Mouse (Mus musculus) intestine, embryonic 16.5 days (tissue): Measurements from ENCODE around the gene Aff3. TPM values are rescaled to one million over a fixed set of nuclear protein-coding genes. Genes with fewer than 3 reads are reported as not detected.

Source experiments
- ATAC-seq: fragments of 200-750 bp; cut with Nextera tagmentation; 2 replicates; pipeline ENCODE4 v1.8.0; 2017; ENCODE audit warnings: moderate TSS enrichment, moderate library complexity
- H3K27ac ChIP-seq: fragments of 300-500 bp; sonication (generic); 2 replicates; pipeline ENCODE4 v1.5.1; 2014; ENCODE audit warnings: mild to moderate bottlenecking, low read length
- H3K27me3 ChIP-seq: fragments of 300-500 bp; sonication (generic); replicated peaks from 2 replicates; pipeline ENCODE4 v1.6.1; 2014; ENCODE audit warnings: low read length, control low read depth, mixed read lengths; ENCODE audit not compliant: control insufficient read depth, insufficient read depth
- H3K36me3 ChIP-seq: fragments of 300-500 bp; sonication (generic); 2 replicates; pipeline ENCODE4 v1.6.1; 2014; ENCODE audit warnings: low read length, control low read depth; ENCODE audit not compliant: control insufficient read depth, insufficient read depth
- H3K4me1 ChIP-seq: fragments of 300-500 bp; sonication (generic); 2 replicates; pipeline ENCODE4 v1.6.1; 2014; ENCODE audit warnings: low read length, control low read depth, mixed read lengths; ENCODE audit not compliant: control insufficient read depth, insufficient read depth
- H3K4me2 ChIP-seq: fragments of 300-500 bp; sonication (generic); 2 replicates; pipeline ENCODE4 v1.6.1; 2014; ENCODE audit warnings: low read depth, low read length, control low read depth
- H3K4me3 ChIP-seq: fragments of 300-500 bp; sonication (generic); 2 replicates; pipeline ENCODE4 v1.5.1; 2014; ENCODE audit warnings: mild to moderate bottlenecking, low read length
- H3K9ac ChIP-seq: fragments of 300-500 bp; sonication (generic); 2 replicates; pipeline ENCODE4 v1.6.1; 2014; ENCODE audit warnings: low read depth, low read length
- H3K9me3 ChIP-seq: fragments of 300-500 bp; sonication (generic); 2 replicates; pipeline ENCODE4 v1.6.1; 2016; ENCODE audit warnings: low read length, control low read depth; ENCODE audit not compliant: control insufficient read depth
- WGBS: fragments of 180-500 bp; shearing (Covaris S2); extraction: QIAGEN DNeasy Blood & Tissue Kit; methylation state at CpG from one replicate; pipeline ENCODE4 v1.1.7; 2014; 5-methylcytosine and 5-hydroxymethylcytosine counted together
- polyA plus RNA-seq: library from polyadenylated mRNA; unstranded; fragments of >200 nt; fragmentation: Nextera tagmentation; extraction: Ambion mirVana; gene quantifications from 2 replicates; pipeline ENCODE4 v1.2.1, GENCODE M21; 2015

The Aff3 gene
- polyA plus RNA-seq, 1 experiment from 2014 or later, result 2.1 TPM

DNA sequence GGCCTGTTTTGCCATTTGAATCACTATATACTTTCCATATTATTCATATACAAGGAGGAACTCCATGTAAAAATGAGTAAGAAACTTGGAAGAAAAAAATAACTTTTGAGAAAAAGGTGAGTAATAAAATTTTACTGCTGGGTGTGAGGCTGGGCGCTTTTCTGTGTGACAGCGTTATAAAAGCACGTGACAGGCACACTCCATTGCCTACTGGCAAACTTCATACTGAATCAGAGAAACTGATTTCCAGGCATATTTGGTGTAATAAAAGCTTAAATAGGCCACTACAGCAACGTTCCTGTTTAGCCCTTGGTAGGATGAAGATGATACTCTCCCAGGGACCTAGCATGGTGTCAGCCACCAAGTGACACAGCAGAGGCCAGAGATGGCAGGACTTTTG, 310.2 kb downstream of the Aff3 start:
- Histone ChIP-seq H3K4me1 (peaks cover 20% of the 10 kb centered on the region), H3K36me3 (no peaks in the 10 kb centered on the region), H3K4me3 (no peak overlapping the region), H3K9me3 (no peaks in the 10 kb centered on the region), H3K9ac (no peak overlapping the region), H3K4me2 (no peak overlapping the region), H3K27ac (no peak overlapping the region), H3K27me3 (no peaks in the 10 kb centered on the region)
- 66% methylated on average over 4 of the region's 4 CpGs for WGBS
- ATAC-seq, result peak; percentile 62; the same call in 1 of the 2 replicates

DNA sequence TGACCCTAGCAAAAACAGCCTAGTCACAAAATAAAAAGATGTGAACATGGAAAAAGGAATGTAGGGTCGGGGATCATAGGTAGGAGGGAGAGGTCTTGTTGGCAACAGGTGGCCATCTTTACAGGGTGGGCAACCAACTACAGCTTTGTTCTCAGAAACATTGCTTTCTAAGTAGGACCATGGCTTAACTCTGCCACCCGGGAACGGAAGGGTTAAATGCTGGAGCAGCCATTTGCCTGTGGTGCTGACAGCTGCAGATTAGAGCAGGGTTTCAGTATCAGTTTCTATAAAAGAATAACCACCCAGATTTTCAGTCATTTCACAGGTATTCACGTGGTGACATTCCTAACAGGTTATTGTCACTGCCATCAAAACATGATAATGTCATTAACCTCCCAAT, 317.4 kb downstream of the Aff3 start:
- Histone ChIP-seq H3K9me3 (no peaks in the 10 kb centered on the region), H3K27me3 (no peaks in the 10 kb centered on the region), H3K4me2 (no peak overlapping the region), H3K4me1 (no peaks in the 10 kb centered on the region), H3K9ac (no peak overlapping the region), H3K36me3 (no peaks in the 10 kb centered on the region), H3K4me3 (no peak overlapping the region), H3K27ac (no peak overlapping the region)
- no peak for ATAC-seq
- 80% methylated on average over 4 of the region's 4 CpGs for WGBS

DNA sequence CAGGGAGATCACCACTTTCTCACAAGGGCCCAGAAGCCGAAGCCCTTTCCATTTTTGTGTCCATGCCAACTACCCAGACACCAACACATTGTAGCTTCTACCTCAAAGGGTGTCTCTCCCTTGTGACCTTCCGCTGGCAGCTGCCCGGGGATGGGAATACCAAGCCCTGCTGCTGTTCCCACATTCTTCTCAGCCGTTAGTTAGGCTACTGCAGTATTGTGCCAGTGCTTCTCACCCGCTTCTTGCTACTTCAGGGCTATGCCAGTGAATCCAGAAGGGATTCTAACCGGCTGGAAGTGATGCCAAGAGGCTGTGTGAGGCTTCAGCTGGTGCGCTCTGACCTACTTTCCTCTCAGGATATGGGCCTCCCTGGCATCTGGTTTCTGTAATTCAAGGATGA, 330.5 kb downstream of the Aff3 start:
- WGBS, result 77% methylated on average over 7 of the region's 7 CpGs
- Histone ChIP-seq H3K4me3 (no peak overlapping the region), H3K4me1 (no peaks in the 10 kb centered on the region), H3K27ac (no peak overlapping the region), H3K27me3 (no peaks in the 10 kb centered on the region), H3K9ac (no peak overlapping the region), H3K9me3 (no peaks in the 10 kb centered on the region), H3K36me3 (no peaks in the 10 kb centered on the region), H3K4me2 (no peak overlapping the region)
- no peak for ATAC-seq

DNA sequence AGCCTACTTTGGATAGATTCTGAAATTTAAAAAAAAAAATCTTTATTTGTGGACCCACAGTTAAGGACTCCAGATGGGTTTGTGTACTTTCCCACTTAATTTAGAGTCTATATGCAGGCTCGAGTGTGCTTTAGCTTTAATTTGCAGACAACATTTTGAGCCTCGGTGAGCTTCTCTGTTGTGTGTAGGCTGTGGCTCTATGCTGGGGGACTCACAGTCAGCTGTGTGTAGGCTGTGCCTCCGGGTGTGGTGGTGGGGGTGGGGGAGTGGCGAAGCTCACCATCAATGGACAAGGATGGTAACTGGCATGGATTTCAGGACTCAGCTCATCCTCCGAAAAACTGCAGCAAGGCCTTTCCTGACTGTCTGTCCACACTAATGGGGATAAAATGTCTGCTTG, 331.8 kb downstream of the Aff3 start:
- ATAC-seq, result no peak
- H3K9ac ChIP-seq, result no peak overlapping the region
- 91% methylated on average over 5 of the region's 5 CpGs for WGBS
- H3K4me2 ChIP-seq, result no peak overlapping the region
- H3K4me1 ChIP-seq, result no peaks in the 10 kb centered on the region
- H3K36me3 ChIP-seq, result no peaks in the 10 kb centered on the region
- H3K9me3 ChIP-seq, result no peaks in the 10 kb centered on the region
- no peaks in the 10 kb centered on the region for H3K27me3 ChIP-seq
- H3K4me3 ChIP-seq, result no peak overlapping the region
- H3K27ac ChIP-seq, result no peak overlapping the region

DNA sequence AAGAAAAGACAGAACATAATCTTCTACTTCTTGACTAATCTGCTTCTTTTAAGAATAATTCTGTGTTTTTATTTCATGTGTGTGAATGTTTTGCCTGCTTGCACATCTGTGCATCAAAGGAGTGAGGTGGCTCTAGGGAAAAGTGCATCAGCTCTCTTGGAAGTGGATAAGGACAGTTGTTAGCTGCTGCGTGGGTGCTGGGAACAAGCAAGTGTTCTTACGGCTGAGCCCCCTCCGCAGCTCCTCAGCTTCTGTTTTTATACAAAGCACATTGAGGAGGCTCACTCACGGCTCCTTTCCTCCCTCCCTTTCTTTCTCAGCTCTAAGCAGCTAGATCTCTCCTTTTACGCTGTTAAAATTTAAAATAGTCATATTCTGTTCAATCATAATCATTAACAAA, 340.5 kb downstream of the Aff3 start:
- Histone ChIP-seq H3K4me1 (no peaks in the 10 kb centered on the region), H3K36me3 (no peaks in the 10 kb centered on the region), H3K27ac (no peak overlapping the region), H3K27me3 (no peaks in the 10 kb centered on the region), H3K9ac (no peak overlapping the region), H3K4me2 (no peak overlapping the region), H3K9me3 (no peaks in the 10 kb centered on the region), H3K4me3 (no peak overlapping the region)
- ATAC-seq, result no peak
- WGBS, result 75% methylated on average over 5 of the region's 5 CpGs

DNA sequence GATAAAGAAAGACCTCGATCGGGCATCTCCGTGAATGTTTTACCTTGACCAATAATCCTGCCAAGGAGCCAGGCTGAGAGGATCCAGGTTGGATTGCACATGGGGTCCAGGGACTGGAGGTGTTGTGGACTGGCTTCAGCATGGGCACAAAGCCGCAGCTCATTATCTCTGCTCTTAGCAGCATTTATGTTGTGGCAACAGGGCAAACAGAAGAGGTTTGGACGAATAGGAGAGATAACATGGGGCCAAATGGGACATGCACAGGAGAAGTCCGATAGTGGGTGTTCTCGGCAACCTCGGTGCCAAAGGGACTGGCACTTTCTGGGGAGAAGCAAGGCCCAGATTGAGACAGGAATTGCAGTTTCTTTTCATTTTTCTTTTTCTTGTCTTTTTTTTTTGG, 342.9 kb downstream of the Aff3 start:
- Histone ChIP-seq H3K4me3 (no peak overlapping the region), H3K27ac (no peak overlapping the region), H3K9me3 (no peaks in the 10 kb centered on the region), H3K4me1 (no peaks in the 10 kb centered on the region), H3K27me3 (no peaks in the 10 kb centered on the region), H3K4me2 (no peak overlapping the region), H3K36me3 (no peaks in the 10 kb centered on the region), H3K9ac (no peak overlapping the region)
- WGBS, result 85% methylated on average over 8 of the region's 8 CpGs
- no peak for ATAC-seq

DNA sequence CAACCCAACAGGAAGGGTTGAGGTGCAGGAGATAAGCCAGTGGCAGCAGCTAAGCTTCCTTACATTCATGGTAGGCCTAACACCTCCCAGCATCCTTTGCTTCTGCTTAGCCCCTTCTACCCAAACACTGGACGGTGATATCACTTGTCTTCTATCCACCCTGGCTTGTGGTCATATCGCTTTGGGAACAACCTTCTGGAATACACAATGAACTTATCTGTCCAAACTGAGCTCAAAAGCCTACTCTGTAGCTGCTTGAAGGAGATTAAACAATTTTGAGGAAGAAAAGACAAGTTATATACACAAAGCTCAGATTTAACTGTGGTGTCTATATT, 343.8 kb downstream of the Aff3 start:
- H3K27me3 ChIP-seq, result no peaks in the 10 kb centered on the region
- H3K4me2 ChIP-seq, result no peak overlapping the region
- 79% methylated on average over 2 of the region's 2 CpGs for WGBS
- no peaks in the 10 kb centered on the region for H3K36me3 ChIP-seq
- no peak overlapping the region for H3K4me3 ChIP-seq
- no peak overlapping the region for H3K9ac ChIP-seq
- no peak overlapping the region for H3K27ac ChIP-seq
- H3K9me3 ChIP-seq, result no peaks in the 10 kb centered on the region
- no peaks in the 10 kb centered on the region for H3K4me1 ChIP-seq
- no peak for ATAC-seq

DNA sequence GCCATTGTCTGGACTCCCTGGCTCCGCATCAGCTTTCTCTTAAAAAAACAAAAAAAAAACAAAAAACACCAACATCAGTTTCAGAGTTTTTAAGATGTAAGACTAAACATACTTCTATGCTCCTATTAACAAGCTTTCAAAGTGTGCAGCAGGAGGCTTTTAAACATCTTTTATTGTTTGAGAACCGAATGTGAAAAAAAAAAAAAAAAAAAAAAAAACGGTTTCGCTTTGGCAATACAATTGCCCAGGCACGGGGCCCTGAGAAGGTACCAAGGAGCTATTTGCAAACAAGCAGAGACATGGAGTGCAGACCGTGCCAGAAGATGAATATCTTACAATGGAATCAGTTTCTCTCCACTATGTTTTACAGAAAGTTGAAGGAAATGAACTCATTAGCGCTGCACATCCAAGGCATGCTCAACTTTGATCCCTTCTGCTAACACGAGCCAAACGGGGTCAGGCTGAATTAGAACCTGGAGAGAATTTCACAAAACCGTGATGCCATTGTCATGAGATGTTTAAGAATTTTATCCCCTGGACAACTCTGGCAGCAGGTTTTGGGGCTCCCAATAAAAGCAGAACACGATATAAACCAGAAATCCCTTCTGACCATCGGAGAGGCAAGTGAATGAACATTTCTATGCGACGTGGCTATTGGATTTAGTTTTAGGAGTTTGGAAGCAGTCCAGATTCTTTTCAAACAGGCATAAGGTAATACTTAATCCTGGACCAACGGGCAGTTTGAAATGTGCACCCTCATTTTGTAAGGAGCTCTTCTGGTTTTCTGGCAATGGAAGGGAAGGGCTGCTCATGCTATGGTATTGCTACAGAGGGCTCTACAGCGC, 344.4 kb downstream of the Aff3 start:
- Histone ChIP-seq H3K36me3 (no peaks in the 10 kb centered on the region), H3K4me1 (no peaks in the 10 kb centered on the region), H3K9ac (no peak overlapping the region), H3K27ac (no peak overlapping the region), H3K9me3 (no peaks in the 10 kb centered on the region), H3K4me3 (no peak overlapping the region), H3K4me2 (no peak overlapping the region), H3K27me3 (no peaks in the 10 kb centered on the region)
- no peak for ATAC-seq
- WGBS, result 75% methylated on average over 16 of the region's 16 CpGs

DNA sequence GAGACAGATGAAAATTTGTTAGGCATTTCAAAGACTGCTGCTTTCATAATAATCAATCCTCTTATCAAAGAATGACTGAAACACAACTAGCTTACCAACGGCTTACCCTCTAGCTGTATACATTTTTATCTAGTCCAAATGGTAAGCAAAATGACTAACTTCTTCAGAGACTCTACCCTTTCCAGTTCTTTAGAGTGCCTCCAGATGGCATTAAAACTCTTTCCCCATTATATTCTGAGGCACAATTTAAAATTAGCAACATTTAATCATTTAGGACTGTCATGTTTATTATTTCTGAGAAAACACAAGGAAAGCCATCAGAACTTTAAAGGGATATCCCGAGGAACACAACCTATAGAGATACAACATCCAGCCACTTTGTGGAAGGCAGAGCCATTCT, 346.1 kb downstream of the Aff3 start:
- no peaks in the 10 kb centered on the region for H3K9me3 ChIP-seq
- H3K9ac ChIP-seq, result no peak overlapping the region
- no peak overlapping the region for H3K4me2 ChIP-seq
- no peaks in the 10 kb centered on the region for H3K27me3 ChIP-seq
- WGBS, result 57% methylated on average over 2 of the region's 2 CpGs
- no peak overlapping the region for H3K27ac ChIP-seq
- no peak overlapping the region for H3K4me3 ChIP-seq
- no peaks in the 10 kb centered on the region for H3K36me3 ChIP-seq
- ATAC-seq, result no peak
- no peaks in the 10 kb centered on the region for H3K4me1 ChIP-seq

DNA sequence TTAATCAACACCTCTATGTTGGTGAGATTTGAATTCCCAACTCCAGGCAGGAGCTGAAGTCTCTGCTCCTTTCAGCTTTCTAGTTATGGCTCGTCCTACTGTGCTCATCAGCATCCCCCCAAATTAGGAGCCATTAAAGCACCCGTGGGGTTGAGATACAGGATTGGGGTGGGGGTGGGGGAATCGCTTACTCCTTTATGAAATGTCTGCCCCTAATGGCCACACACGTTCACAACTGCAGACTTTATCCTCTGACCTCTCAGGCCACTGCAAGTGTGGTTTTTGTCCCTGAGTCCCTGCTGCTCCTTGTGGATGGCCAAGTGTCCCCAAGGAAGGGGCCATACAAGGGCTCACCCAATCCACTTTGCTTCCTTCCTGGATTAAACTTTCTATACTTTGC, 348.8 kb downstream of the Aff3 start:
- 79% methylated on average over 4 of the region's 4 CpGs for WGBS
- no peak overlapping the region for H3K4me2 ChIP-seq
- no peak overlapping the region for H3K4me3 ChIP-seq
- H3K9me3 ChIP-seq, result no peaks in the 10 kb centered on the region
- H3K27me3 ChIP-seq, result no peaks in the 10 kb centered on the region
- ATAC-seq, result no peak
- H3K9ac ChIP-seq, result no peak overlapping the region
- no peaks in the 10 kb centered on the region for H3K36me3 ChIP-seq
- H3K4me1 ChIP-seq, result no peaks in the 10 kb centered on the region
- H3K27ac ChIP-seq, result no peak overlapping the region
